Mouse (Mus musculus) cerebellum, postnatal 36 days (tissue): ENCODE measurements around the gene Spata9.

Experiments used
- DNase-seq, 2 experiments: peaks; one replicate each; pipeline ENCODE4 v3.0.0; 2021 to 2022; ENCODE audit warnings: mixed read lengths in 2 of 2

The Spata9 gene

GRCm38 (mm10) chr13:75992169-75993028 lies 25.4 kb downstream of the Spata9 start:
- DNase-seq = no peak

GRCm38 (mm10) chr13:76003272-76003671 lies 36.3 kb downstream of the Spata9 start:
- DNase-seq = no peak

GRCm38 (mm10) chr13:76014511-76014910 lies 47.6 kb downstream of the Spata9 start:
- no peak for DNase-seq

- peak in 1 of 2 experiments; percentile 4 for DNase-seq
These were observed 50.5 kb downstream of the Spata9 start for GRCm38 (mm10) chr13:76017465-76017864.

- DNase-seq = peak; percentile 91 to 95
These were observed 51.3 kb downstream of the Spata9 start, which contains the start of gene Rfesd for GRCm38 (mm10) chr13:76017974-76018843. TSS of gene Rfesd (minus strand) at chr13:76018719.

GRCm38 (mm10) chr13:76018844-76019400 lies 52.0 kb downstream of the Spata9 start:
- DNase-seq = no peak

GRCm38 (mm10) chr13:76021782-76022181 lies 54.8 kb downstream of the Spata9 start:
- no peak for DNase-seq

- no peak for DNase-seq
These were observed 57.6 kb downstream of the Spata9 start for GRCm38 (mm10) chr13:76024588-76024987.

GRCm38 (mm10) chr13:76042455-76042854 lies 75.5 kb downstream of the Spata9 start:
- DNase-seq = no peak

GRCm38 (mm10) chr13:76044971-76045370 lies 78.0 kb downstream of the Spata9 start:
- DNase-seq = no peak
